Mouse (Mus musculus) B cell, adult 2 months (primary cell): ENCODE measurements around the gene Npm1.

ENCODE experiments used
- DNase-seq, 2 experiments: peaks; one replicate each; pipeline ENCODE4 v3.0.0; 2022

The Npm1 gene

GRCm38 (mm10) chr11:33145201-33146142, 17.5 kb downstream of the Npm1 start:
- DNase-seq: no peak

- DNase-seq: no peak
Measured at GRCm38 (mm10) chr11:33143906-33144305, 19.1 kb downstream of the Npm1 start.

GRCm38 (mm10) chr11:33142801-33143200, 20.2 kb downstream of the Npm1 start:
- DNase-seq: no peak

- DNase-seq: no peak
Measured at GRCm38 (mm10) chr11:33140111-33140460, 22.9 kb downstream of the Npm1 start.

GRCm38 (mm10) chr11:33139458-33140110, 23.4 kb downstream of the Npm1 start:
- DNase-seq: no peak

GRCm38 (mm10) chr11:33138686-33139085, 24.3 kb downstream of the Npm1 start:
- DNase-seq: no peak

- DNase-seq: no peak
Measured at GRCm38 (mm10) chr11:33134391-33134986, 28.5 kb downstream of the Npm1 start.

- DNase-seq: no peak
Measured at GRCm38 (mm10) chr11:33132619-33133338, 30.2 kb downstream of the Npm1 start.

GRCm38 (mm10) chr11:33127058-33127457, 35.9 kb downstream of the Npm1 start:
- no peak for DNase-seq

GRCm38 (mm10) chr11:33122575-33123268, 40.3 kb downstream of the Npm1 start:
- no peak for DNase-seq

GRCm38 (mm10) chr11:33119556-33119955, 43.5 kb downstream of the Npm1 start:
- no peak for DNase-seq

- DNase-seq: no peak
Measured at GRCm38 (mm10) chr11:33119116-33119515, 43.9 kb downstream of the Npm1 start.

- DNase-seq: no peak
Measured at GRCm38 (mm10) chr11:33118480-33118879, 44.5 kb downstream of the Npm1 start.

GRCm38 (mm10) chr11:33115796-33116195, 47.2 kb downstream of the Npm1 start:
- DNase-seq: no peak

GRCm38 (mm10) chr11:33112407-33112806, 50.6 kb downstream of the Npm1 start:
- DNase-seq: no peak

- no peak for DNase-seq
Measured at GRCm38 (mm10) chr11:33110111-33110510, 52.9 kb downstream of the Npm1 start.

- no peak for DNase-seq
Measured at GRCm38 (mm10) chr11:33107540-33107939, 55.5 kb downstream of the Npm1 start.

- no peak for DNase-seq
Measured at GRCm38 (mm10) chr11:33104911-33105316, 58.1 kb downstream of the Npm1 start.

- no peak for DNase-seq
Measured at GRCm38 (mm10) chr11:33103291-33103943, 59.6 kb downstream of the Npm1 start.
